Mouse (Mus musculus) thymus, adult 2 months (tissue): ENCODE results near the gene Arrdc5.
A peak's percentile ranks its signal among the peaks of the same experiment; 100 is the strongest.

ENCODE experiments used
- CTCF ChIP-seq: fragments of 200-500 bp; IDR thresholded peaks from 2 replicates; pipeline ENCODE4 v1.5.1; 2012; ENCODE audit warnings: mild to moderate bottlenecking, control low read depth, low read length, moderate library complexity, borderline replicate concordance; ENCODE audit not compliant: control insufficient read depth, poor library complexity, insufficient read depth; ENCODE audit errors: extremely low read depth
- POLR2A ChIP-seq: fragments of 200-500 bp; IDR thresholded peaks from 2 replicates; pipeline ENCODE4 v1.6.1; 2012; ENCODE audit warnings: mild to moderate bottlenecking, low read length, control low read depth, moderate library complexity; ENCODE audit not compliant: control insufficient read depth, poor library complexity, insufficient read depth; ENCODE audit errors: extremely low read depth

- peak; percentile 97 for TF ChIP-seq CTCF
- TF ChIP-seq POLR2A, result peak; percentile 53; the same call in 1 of the 2 replicates
Observed at GRCm38 (mm10) chr17:56255863-56256238, 44.2 kb downstream of the Arrdc5 start.
